Mouse (Mus musculus) CH12.LX (cell line): ENCODE measurements at regions not wholly inside any gene's neighbourhood (a gene's known extent, or its start where the extent isn't known, plus 50 kb on each side); places are given as distances from the start of the nearest gene placed in this dataset.

Experiments used
- CTCF ChIP-seq, 2 experiments: IDR thresholded peaks in 1 of 2; conservative IDR thresholded peaks in 1 of 2; 2 replicates each; pipeline ENCODE4 v1.5.1; 2011 to 2012; ENCODE audit warnings: low read depth in 2 of 2, low read length in 2 of 2, improper control_type of control experiment in 1 of 2, inconsistent platforms in 1 of 2, mild to moderate bottlenecking in 1 of 2, moderate library complexity in 1 of 2
- POLR2A ChIP-seq: IDR thresholded peaks from 2 replicates; pipeline ENCODE4 v1.6.1; 2011; ENCODE audit warnings: low read depth, mild to moderate bottlenecking, improper control_type of control experiment, low read length

GRCm38 (mm10) chr16:75360791-75361190, 225.1 kb downstream of the Lipi start:
- no peak for TF ChIP-seq CTCF (conservative IDR thresholded peaks at IDR 0.05 in 1 of 2, IDR thresholded peaks at IDR 0.05 in 1 of 2; ENCODE audit: low read depth in 2 of 2, low read length in 2 of 2)
- no peak for TF ChIP-seq POLR2A
